Mouse (Mus musculus) E14TG2a.4 (cell line): ENCODE results near the gene Lenep.

Source experiments
- H3K27me3 ChIP-seq: 2 replicates; pipeline ENCODE4 v1.6.1; 2014; ENCODE audit warnings: low read length, control low read depth; ENCODE audit not compliant: insufficient read depth
- H3K36me3 ChIP-seq: 2 replicates; pipeline ENCODE4 v1.6.1; 2014; ENCODE audit warnings: low read length, control low read depth; ENCODE audit not compliant: insufficient read depth
- H3K4me1 ChIP-seq: replicated peaks from 2 replicates; pipeline ENCODE4 v1.6.1; 2014; ENCODE audit warnings: low read depth, low read length, control low read depth
- H3K4me3 ChIP-seq: replicated peaks from 2 replicates; pipeline ENCODE4 v1.5.1; 2014; ENCODE audit warnings: mild to moderate bottlenecking, low read length
- H3K9me3 ChIP-seq: 2 replicates; pipeline ENCODE4 v1.6.1; 2014; ENCODE audit warnings: low read length, control low read depth
- CTCF ChIP-seq: conservative IDR thresholded peaks from 2 replicates; pipeline ENCODE4 v1.5.1; 2014; ENCODE audit warnings: low read length
- NANOG ChIP-seq: IDR thresholded peaks from 2 replicates; pipeline ENCODE4 v1.6.1; 2014; ENCODE audit warnings: borderline replicate concordance, low read length, mixed read lengths
- POU5F1 ChIP-seq: IDR thresholded peaks from 2 replicates; pipeline ENCODE4 v1.6.1; 2014; ENCODE audit warnings: low read length, borderline replicate concordance

Gene Lenep

DNA sequence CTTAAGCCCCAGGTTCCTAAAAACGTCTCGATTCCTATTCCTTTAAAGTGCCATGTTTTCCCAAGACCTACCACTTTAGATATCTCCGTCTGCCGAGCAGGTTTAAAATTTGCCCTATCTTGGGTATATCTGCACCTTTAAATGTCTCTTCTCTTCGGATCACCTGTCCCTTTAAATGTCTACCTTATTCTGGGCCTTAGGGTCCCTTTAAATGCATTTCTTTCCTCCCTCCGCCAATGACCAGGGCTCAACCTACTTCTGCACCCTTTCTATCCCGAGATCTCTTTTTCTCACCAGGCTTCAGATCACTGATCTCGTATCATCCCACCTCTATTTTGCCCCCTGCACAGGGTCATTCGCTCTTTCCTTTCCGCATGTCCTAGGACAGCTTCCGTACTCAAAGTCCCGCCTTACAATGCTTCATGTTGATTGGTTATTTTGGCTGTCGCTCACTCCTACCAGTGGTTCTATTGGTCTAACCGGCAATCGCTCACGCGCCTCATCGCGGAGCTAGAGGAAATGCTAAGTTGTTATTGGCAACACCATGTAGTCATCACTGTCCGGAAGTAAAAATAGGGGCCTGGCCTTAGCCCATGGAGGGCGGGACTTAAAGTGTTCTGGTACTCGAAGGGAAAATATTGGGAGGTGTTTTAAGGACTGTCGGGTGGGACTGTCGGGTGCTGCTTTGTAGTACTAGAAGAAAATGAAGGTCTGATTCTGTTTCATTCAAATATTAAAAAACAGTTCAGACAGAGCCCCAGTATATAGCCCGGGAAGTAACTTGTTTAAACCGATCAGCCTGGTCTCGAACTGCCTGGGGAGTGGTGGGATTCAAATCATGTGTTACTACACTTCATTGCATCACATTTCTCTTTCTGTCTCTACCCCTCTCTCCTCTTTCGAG is 9.1 kb upstream of the Lenep start, which contains the start of gene Flad1:
Flad1 (minus strand) TSS at position 381 of the 904 bp plus-strand sequence.
- H3K4me1 ChIP-seq, result peaks cover 68% of the 10 kb centered on the region
- peaks cover 61% of the 10 kb centered on the region for H3K36me3 ChIP-seq
- no peaks in the 10 kb centered on the region for H3K9me3 ChIP-seq
- H3K4me3 ChIP-seq, result peak within 1 kb of the TSS; percentile 85
- no peaks in the 10 kb centered on the region for H3K27me3 ChIP-seq
- TF ChIP-seq POU5F1 (no peak), NANOG (no peak), CTCF (no peak)

- TF ChIP-seq POU5F1, result no peak
- TF ChIP-seq NANOG, result no peak
- TF ChIP-seq CTCF, result no peak
- peak overlapping the region; percentile 85 for H3K4me3 ChIP-seq
- no peaks in the 10 kb centered on the region for H3K27me3 ChIP-seq
- peaks cover 58% of the 10 kb centered on the region for H3K36me3 ChIP-seq
- no peaks in the 10 kb centered on the region for H3K9me3 ChIP-seq
- peaks cover 59% of the 10 kb centered on the region for H3K4me1 ChIP-seq
Measured at GRCm38 (mm10) chr3:89410864-89411263, 8.3 kb upstream of the Lenep start.

DNA sequence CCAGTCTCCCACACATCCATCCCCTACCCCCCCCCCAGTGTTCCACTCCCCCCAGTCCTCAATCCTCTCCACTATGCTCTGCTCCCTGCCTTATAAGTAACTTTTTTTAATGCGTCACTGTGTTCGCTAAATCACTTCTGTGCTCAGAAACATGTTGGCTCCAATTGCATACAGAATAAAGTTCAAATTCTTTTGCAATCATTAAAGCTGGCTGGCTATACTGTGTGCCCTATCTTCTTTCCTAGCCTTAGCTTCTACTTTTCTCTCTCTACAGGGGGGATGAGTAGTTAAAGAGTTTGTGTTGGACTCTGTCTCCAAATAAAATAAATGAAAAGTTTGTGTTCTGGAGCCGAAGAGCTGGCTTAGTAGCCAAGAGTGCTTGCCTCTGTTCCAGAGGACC is 7.1 kb upstream of the Lenep start:
- no peak overlapping the region for H3K4me3 ChIP-seq
- peaks cover 55% of the 10 kb centered on the region for H3K4me1 ChIP-seq
- H3K36me3 ChIP-seq, result peaks cover 58% of the 10 kb centered on the region
- H3K9me3 ChIP-seq, result no peaks in the 10 kb centered on the region
- no peak for TF ChIP-seq CTCF
- TF ChIP-seq NANOG, result no peak
- no peak for TF ChIP-seq POU5F1
- H3K27me3 ChIP-seq, result no peaks in the 10 kb centered on the region

DNA sequence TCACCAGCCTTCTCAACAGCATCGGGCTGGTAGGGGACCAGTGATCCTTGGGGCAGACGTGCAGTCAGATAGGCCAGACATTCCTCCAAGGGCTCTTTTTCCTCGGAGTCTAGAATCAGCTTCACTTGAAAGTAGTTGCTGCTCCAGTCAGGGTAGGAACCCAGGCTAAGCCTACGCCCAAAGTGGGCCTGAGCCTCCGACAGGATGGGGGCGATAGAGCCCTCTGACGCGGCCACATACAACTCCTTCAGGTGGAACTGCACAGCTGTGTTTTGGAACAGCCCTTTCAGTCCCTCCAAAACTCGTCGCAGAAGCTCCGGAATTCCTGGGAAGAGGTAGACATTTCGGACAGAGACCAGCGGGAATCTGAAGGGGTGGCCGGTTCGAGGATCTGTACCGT is 5.9 kb upstream of the Lenep start:
- no peaks in the 10 kb centered on the region for H3K27me3 ChIP-seq
- no peak for TF ChIP-seq NANOG
- 0 out of 2 replicates have a peak, but pooled peaks have one; percentile 5 for TF ChIP-seq CTCF
- TF ChIP-seq POU5F1, result no peak
- H3K36me3 ChIP-seq, result peaks cover 58% of the 10 kb centered on the region
- peak overlapping the region; percentile 70 for H3K4me3 ChIP-seq
- H3K9me3 ChIP-seq, result no peaks in the 10 kb centered on the region
- peaks cover 53% of the 10 kb centered on the region for H3K4me1 ChIP-seq

DNA sequence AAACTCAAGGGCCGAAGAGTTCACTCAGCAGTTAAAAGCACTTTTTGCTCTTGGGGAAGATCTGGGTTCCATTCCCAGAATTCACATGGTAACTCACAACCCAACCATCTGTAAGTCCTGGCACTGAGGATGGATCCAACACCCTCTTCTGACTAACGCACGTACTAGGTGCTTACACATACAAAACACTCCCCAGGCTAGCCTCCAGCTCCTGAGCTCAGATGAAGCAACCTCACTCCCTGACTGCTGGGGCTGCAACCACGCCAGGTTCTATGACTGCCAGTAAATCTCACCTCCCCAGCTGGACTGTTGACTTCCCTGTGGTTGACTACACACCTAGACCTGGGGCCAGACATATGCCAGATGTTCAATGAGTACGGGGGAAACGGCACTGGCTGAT is 4.3 kb upstream of the Lenep start:
- Histone ChIP-seq H3K4me3 (no peak overlapping the region), H3K9me3 (no peaks in the 10 kb centered on the region)
- TF ChIP-seq NANOG (no peak), POU5F1 (no peak), CTCF (no peak)

GRCm38 (mm10) chr3:89401329-89401728 is 1.3 kb downstream of the Lenep start:
- TF ChIP-seq POU5F1 (no peak), NANOG (no peak), CTCF (no peak)
- no peak overlapping the region for H3K4me3 ChIP-seq
- H3K9me3 ChIP-seq, result no peaks in the 10 kb centered on the region
- H3K4me1 ChIP-seq, result peaks cover 37% of the 10 kb centered on the region
- peaks cover 6% of the 10 kb centered on the region; the same call in 1 of the 2 replicates for H3K27me3 ChIP-seq
- peaks cover 52% of the 10 kb centered on the region for H3K36me3 ChIP-seq

More for the DNA sequence above, 4.3 kb upstream of the Lenep start:
- Histone ChIP-seq H3K27me3 (no peaks in the 10 kb centered on the region), H3K36me3 (peaks cover 67% of the 10 kb centered on the region), H3K4me1 (peaks cover 59% of the 10 kb centered on the region)

DNA sequence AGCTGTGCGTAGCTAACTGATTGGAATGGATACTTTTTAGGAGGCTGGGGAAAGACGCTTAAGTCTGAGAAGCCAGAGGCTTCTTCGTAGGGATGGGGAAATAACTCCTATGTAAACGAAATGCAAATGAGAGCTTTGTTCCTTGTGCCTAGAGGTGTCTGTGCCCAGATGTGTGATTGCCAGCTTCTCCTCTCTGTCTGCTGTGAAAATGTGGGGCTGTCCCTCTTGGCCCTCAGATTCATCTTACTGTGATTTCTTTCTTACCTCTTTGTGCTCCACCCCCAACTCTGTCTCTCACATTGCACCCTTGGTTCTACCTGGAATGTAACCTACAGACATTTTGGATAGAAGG is 6.0 kb downstream of the Lenep start:
- peaks cover 50% of the 10 kb centered on the region for H3K4me1 ChIP-seq
- H3K9me3 ChIP-seq, result no peaks in the 10 kb centered on the region
- H3K27me3 ChIP-seq, result peaks cover 29% of the 10 kb centered on the region
- peaks cover 5% of the 10 kb centered on the region for H3K36me3 ChIP-seq
- TF ChIP-seq CTCF, result no peak
- no peak for TF ChIP-seq POU5F1
- TF ChIP-seq NANOG, result no peak
- H3K4me3 ChIP-seq, result peak overlapping the region; percentile 84

- no peaks in the 10 kb centered on the region for H3K9me3 ChIP-seq
- peaks cover 56% of the 10 kb centered on the region for H3K4me1 ChIP-seq
- no peaks in the 10 kb centered on the region for H3K36me3 ChIP-seq
- H3K27me3 ChIP-seq, result peaks cover 35% of the 10 kb centered on the region
- TF ChIP-seq POU5F1 (no peak), CTCF (peak; percentile 94), NANOG (no peak)
- H3K4me3 ChIP-seq, result peak overlapping the region; percentile 84
Measured at GRCm38 (mm10) chr3:89395806-89396653, 6.6 kb downstream of the Lenep start.
